In the genomic region with DNA sequence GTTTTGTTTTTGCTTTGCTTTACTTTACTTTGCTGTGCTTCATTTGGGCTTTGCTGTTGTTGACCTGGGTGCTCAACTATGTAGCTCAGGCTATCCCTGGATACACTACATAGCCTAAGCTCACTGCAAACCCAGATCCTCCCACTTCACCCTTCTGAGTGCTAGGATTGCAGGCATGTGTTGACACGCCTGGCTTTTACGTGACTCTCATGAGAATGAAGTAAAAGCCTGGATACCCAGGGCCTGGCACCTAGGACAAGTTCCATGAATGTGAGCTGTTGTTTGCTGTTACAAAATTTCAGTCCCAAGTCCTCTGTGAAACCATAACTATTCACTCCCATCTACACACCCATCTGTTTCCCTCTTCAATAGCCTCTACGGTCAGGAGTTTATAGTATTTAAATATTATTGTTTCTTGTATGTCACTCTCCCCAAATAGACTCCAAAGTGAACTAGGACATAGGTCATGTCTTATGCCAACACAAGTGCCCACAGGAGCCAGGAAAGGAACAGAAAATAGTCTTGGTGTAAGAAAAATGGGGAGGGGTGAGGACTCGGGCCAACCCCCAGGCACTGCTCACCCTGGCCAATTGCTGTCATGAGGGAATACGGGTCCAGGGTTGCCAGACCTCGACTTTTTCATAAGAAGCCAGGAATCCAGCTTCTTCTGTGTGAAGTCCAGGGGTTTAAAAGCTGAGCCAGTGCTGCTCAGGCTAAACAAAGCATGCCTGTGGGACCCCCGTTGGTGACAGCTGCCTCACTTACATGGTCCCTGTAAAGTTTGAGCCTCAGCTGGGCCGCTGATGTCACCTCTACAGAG, we compare ENCODE assay signal across 12 mouse cellular contexts. TPM values are rescaled to one million over a fixed set of nuclear protein-coding genes. Genes with fewer than 3 reads are reported as not detected.
A peak's percentile ranks its signal among the peaks of the same experiment; 100 is the strongest.
DNase-seq lines count a peak whose midpoint lies in the region; ATAC-seq and TF ChIP-seq lines count a peak whose summit lies in the region.
"Had no signal": no experiment of that assay in that cellular context is flagged by ENCODE, and none has a peak within 500 bp of the region (broad histone marks: within the 10 kb centered on the region; RNA-seq: fewer than 3 reads in every experiment).

No protein-coding gene starts in this region.

- no peaks in the 10 kb centered on the region for H3K27me3 ChIP-seq in heart, embryonic 10.5 days (ENCODE audit: insufficient read depth, poor library complexity, severe bottlenecking)
- H3K27me3 ChIP-seq in midbrain, embryonic 16.5 days (ENCODE audit: control insufficient read depth, insufficient read depth, low read depth, low read length): no peaks in the 10 kb centered on the region
- H3K27me3 ChIP-seq in midbrain, embryonic 11.5 days (ENCODE audit: control insufficient read depth, insufficient read depth, low read length): no peaks in the 10 kb centered on the region
- H3K27me3 ChIP-seq in neural tube, embryonic 15.5 days (replicated peaks): no peaks in the 10 kb centered on the region
- H3K27me3 ChIP-seq: embryonic facial prominence, embryonic 13.5 days had no signal

- peak; percentile 51; the same call in 1 of the 2 replicates for ATAC-seq in midbrain, embryonic 16.5 days
- ATAC-seq in midbrain, embryonic 11.5 days (ENCODE audit: low FRiP score): no peak
- ATAC-seq in neural tube, embryonic 15.5 days (ENCODE audit: low FRiP score): no peak

- intact Hi-C loops in gastrocnemius, adult 2 months (cut with DNase I): no loop called here

- H3K4me3 ChIP-seq in heart, embryonic 10.5 days: no peak overlapping the region
- no peak overlapping the region for H3K4me3 ChIP-seq in midbrain, embryonic 16.5 days (ENCODE audit: low read depth, low read length)
- H3K4me3 ChIP-seq in midbrain, embryonic 11.5 days (ENCODE audit: low read depth, low read length): no peak overlapping the region
- no peak overlapping the region for H3K4me3 ChIP-seq in gastrocnemius, adult 2 months
- H3K4me3 ChIP-seq in neural tube, embryonic 15.5 days (replicated peaks): no peak overlapping the region
- H3K4me3 ChIP-seq in lung, adult 2 months (replicated peaks; ENCODE audit: extremely low read depth, low read depth, low read length): no peak overlapping the region
- H3K4me3 ChIP-seq: embryonic facial prominence, embryonic 13.5 days had no signal

- peak; percentile 58 to 80 for DNase-seq in heart, adult 18-20 months
- DNase-seq in heart, embryonic 10.5 days (ENCODE audit: low spot score): no peak
- no peak for DNase-seq in midbrain, embryonic 11.5 days (ENCODE audit: low spot score, missing footprints)
- peak; percentile 56 for DNase-seq in gastrocnemius, adult 2 months
- DNase-seq in lung, adult 2 months: no peak
- DNase-seq: kidney, postnatal 25 days; lung, postnatal 14 days had no signal

- 77% methylated on average over 8 of the region's 8 CpGs for WGBS in heart, embryonic 10.5 days
- WGBS in midbrain, embryonic 16.5 days: 65% methylated on average over 8 of the region's 8 CpGs
- 80% methylated on average over 8 of the region's 8 CpGs for WGBS in midbrain, embryonic 11.5 days
- WGBS in neural tube, embryonic 15.5 days: 66% methylated on average over 8 of the region's 8 CpGs
- WGBS in lung, adult 2 months: 66% methylated on average over 8 of the region's 8 CpGs

- no peak overlapping the region for H3K4me2 ChIP-seq in midbrain, embryonic 16.5 days (ENCODE audit: low read length)
- H3K4me2 ChIP-seq in midbrain, embryonic 11.5 days: no peak overlapping the region
- H3K4me2 ChIP-seq in neural tube, embryonic 15.5 days: no peak overlapping the region
- H3K4me2 ChIP-seq: embryonic facial prominence, embryonic 13.5 days had no signal

- no peak overlapping the region for H3K27ac ChIP-seq in heart, embryonic 10.5 days
- H3K27ac ChIP-seq in midbrain, embryonic 16.5 days (ENCODE audit: low read length): no peak overlapping the region
- no peak overlapping the region for H3K27ac ChIP-seq in midbrain, embryonic 11.5 days (ENCODE audit: low read depth, low read length)
- peak overlapping the region; percentile 67 for H3K27ac ChIP-seq in gastrocnemius, adult 2 months
- H3K27ac ChIP-seq in neural tube, embryonic 15.5 days (replicated peaks): 0 out of 2 replicates have a peak overlapping the region, but pooled peaks have one; percentile 9
- H3K27ac ChIP-seq: embryonic facial prominence, embryonic 13.5 days had no signal

- no peaks in the 10 kb centered on the region for H3K9me3 ChIP-seq in heart, embryonic 10.5 days
- H3K9me3 ChIP-seq in midbrain, embryonic 16.5 days (replicated peaks; ENCODE audit: control insufficient read depth, low read length, poor library complexity, severe bottlenecking): no peaks in the 10 kb centered on the region
- H3K9me3 ChIP-seq in midbrain, embryonic 11.5 days (ENCODE audit: control insufficient read depth, low read length): no peaks in the 10 kb centered on the region
- H3K9me3 ChIP-seq in neural tube, embryonic 15.5 days (replicated peaks): no peaks in the 10 kb centered on the region
- H3K9me3 ChIP-seq: embryonic facial prominence, embryonic 13.5 days had no signal

- no peak overlapping the region for H3K9ac ChIP-seq in midbrain, embryonic 16.5 days (ENCODE audit: low read depth, low read length)
- no peak overlapping the region for H3K9ac ChIP-seq in midbrain, embryonic 11.5 days (ENCODE audit: low read length)
- H3K9ac ChIP-seq in neural tube, embryonic 15.5 days (replicated peaks): no peak overlapping the region
- H3K9ac ChIP-seq: embryonic facial prominence, embryonic 13.5 days had no signal

- no peaks in the 10 kb centered on the region for H3K4me1 ChIP-seq in heart, embryonic 10.5 days
- no peaks in the 10 kb centered on the region for H3K4me1 ChIP-seq in midbrain, embryonic 16.5 days (ENCODE audit: control insufficient read depth, insufficient read depth, low read length)
- no peaks in the 10 kb centered on the region; the same call in 1 of the 2 replicates for H3K4me1 ChIP-seq in midbrain, embryonic 11.5 days (ENCODE audit: control insufficient read depth, insufficient read depth, low read length)
- H3K4me1 ChIP-seq in neural tube, embryonic 15.5 days: peaks cover 6% of the 10 kb centered on the region; the same call in 1 of the 2 replicates
- H3K4me1 ChIP-seq in lung, adult 2 months (ENCODE audit: control insufficient read depth, insufficient read depth, low read length): no peaks in the 10 kb centered on the region
- H3K4me1 ChIP-seq: embryonic facial prominence, embryonic 13.5 days had no signal

- no peak for TF ChIP-seq POLR2A in lung, adult 2 months (IDR thresholded peaks at IDR 0.05; ENCODE audit: borderline replicate concordance, extremely low read depth, low read depth, low read length)

- no peaks in the 10 kb centered on the region for H3K36me3 ChIP-seq in heart, embryonic 10.5 days
- H3K36me3 ChIP-seq in midbrain, embryonic 16.5 days (ENCODE audit: control insufficient read depth, insufficient read depth, low read length): no peaks in the 10 kb centered on the region
- H3K36me3 ChIP-seq in midbrain, embryonic 11.5 days (ENCODE audit: control insufficient read depth, insufficient read depth, low read length): no peaks in the 10 kb centered on the region; the same call in 1 of the 2 replicates
- no peaks in the 10 kb centered on the region for H3K36me3 ChIP-seq in neural tube, embryonic 15.5 days
- H3K36me3 ChIP-seq: embryonic facial prominence, embryonic 13.5 days had no signal

- no peak for TF ChIP-seq CTCF in gastrocnemius, adult 2 months (IDR thresholded peaks at IDR 0.05)
- no peak for TF ChIP-seq CTCF in lung, adult 2 months (IDR thresholded peaks at IDR 0.05; ENCODE audit: insufficient read depth, low read length)

RNA-seq across cellular contexts. Expression of gene Rfx4, which starts 54.4 kb away (rescaled TPM):
- not detected for total RNA-seq in heart, adult 18-20 months (2021)
- 0.36 TPM in 1 of 2 replicates, not detected in the other for polyA plus RNA-seq in heart, embryonic 10.5 days (2016; fragmentation: Nextera tagmentation; extraction: Ambion mirVana)
- polyA plus RNA-seq in midbrain, embryonic 16.5 days (2015; fragmentation: Nextera tagmentation; extraction: Ambion mirVana): 12.6 and 13.9 TPM in 2 replicates
- 64.7 and 68.0 TPM in 2 replicates for polyA plus RNA-seq in midbrain, embryonic 11.5 days (2014; fragmentation: Nextera tagmentation; extraction: Ambion mirVana)
- not detected for total RNA-seq in gastrocnemius, adult 2 months (2021)
- polyA plus RNA-seq in neural tube, embryonic 15.5 days (2015; fragmentation: Nextera tagmentation; extraction: Ambion mirVana): 15.9 and 16.6 TPM in 2 replicates
- 0.05 and 0.13 TPM in 2 replicates for polyA plus RNA-seq in lung, adult 2 months (2012; rRNA removed)
- polyA plus RNA-seq: intestine, embryonic 14.5 days; stomach, embryonic 16.5 days had no signal

Comparison
In these comparisons a context has a peak if more than half of its experiments do, and no peak if none do; other contexts are left out.
1. DNase-seq: peak in heart, adult 18-20 months (2 of 2) and gastrocnemius, adult 2 months (single experiment); none in heart, embryonic 10.5 days (single experiment), midbrain, embryonic 11.5 days (single experiment) and lung, adult 2 months (single experiment).
2. H3K27ac ChIP-seq: peak in gastrocnemius, adult 2 months (single experiment) and neural tube, embryonic 15.5 days (single experiment); none in heart, embryonic 10.5 days (single experiment), midbrain, embryonic 16.5 days (single experiment) and midbrain, embryonic 11.5 days (single experiment).